Mouse (Mus musculus) retina, embryonic 14.5 days (tissue): ENCODE results near the gene Tnfsf15.

Source experiments
- DNase-seq: peaks from one replicate; pipeline ENCODE4 v3.0.0-alpha.2; 2015; ENCODE audit warnings: low spot score

The Tnfsf15 gene

GRCm38 (mm10) chr4:63744693-63745171 lies at the start of gene Tnfsf15:
TSS of gene Tnfsf15 (minus strand) at chr4:63745113.
- DNase-seq, result no peak

- DNase-seq, result no peak
These were observed 47.4 kb upstream of the Tnfsf15 start for GRCm38 (mm10) chr4:63792328-63792727.

- no peak for DNase-seq
These were observed 40.6 kb upstream of the Tnfsf15 start for GRCm38 (mm10) chr4:63785466-63785865.

DNA sequence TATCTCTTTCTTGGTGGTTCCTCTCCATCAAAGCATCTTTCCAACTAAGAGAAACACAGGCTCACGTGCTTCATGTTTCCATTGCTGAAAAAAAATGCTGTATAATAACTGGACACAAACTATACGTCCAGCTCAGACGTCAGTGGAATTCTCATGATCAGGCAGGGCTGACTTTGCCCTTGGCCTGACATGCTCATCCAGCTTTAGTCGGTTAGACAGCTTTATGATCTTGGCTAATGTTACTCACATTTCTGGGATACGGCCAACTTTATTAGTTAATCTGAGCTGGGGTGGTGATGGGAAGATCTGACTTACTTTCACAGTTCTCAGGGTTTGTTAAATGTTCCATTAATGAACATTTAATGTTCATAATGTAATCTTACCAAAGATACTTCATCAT lies 38.9 kb upstream of the Tnfsf15 start:
- DNase-seq, result no peak

DNA sequence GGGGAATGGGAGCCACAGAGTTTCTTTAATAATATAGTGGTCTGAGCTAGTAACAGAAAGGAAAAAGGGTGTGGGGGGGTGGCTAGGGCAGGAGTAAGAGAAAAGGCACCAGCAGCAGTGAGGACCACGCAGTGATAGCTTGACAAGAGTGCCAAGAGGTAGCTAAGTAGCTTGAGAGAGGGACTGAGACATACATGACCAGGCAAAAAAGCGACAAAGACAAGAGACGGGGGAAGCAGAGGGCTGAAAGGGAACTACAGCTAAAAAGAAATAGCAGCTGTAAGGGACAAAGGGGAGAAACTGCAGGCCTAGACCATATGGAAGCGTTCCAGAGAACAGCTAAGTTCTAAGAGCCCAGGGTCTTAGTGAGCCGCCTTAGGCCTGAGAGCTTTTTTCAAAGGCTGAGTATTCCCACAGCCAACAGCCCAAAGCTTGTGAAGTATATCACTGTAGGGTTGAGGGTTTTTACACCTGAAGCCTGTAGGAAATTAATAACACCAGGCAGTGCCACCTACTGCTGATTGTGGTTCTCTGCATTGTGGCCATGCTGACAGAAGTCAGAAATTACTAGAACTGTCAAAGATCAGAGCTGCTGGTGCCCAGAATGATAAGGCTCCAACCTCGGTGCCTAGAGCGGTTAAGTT lies 38.2 kb upstream of the Tnfsf15 start:
- no peak for DNase-seq

DNA sequence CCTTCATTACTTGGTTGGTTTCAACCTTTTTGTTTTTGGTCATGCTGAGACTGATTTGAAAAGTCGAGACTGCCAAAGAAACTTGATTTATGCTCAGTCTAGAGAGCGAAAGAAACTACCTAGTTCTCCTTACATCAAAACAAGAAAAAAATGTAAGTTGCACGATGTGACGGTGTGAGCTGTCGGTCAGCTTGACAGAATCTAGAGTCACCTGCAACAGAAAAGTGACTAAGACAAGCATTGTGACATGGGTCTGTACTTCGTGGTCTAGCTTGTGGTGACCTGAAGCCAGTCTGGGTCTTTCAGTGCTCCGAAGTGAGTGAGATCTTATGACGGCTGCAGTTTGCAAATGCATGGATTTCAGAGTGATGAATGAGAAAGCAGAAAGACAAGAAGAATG lies 32.3 kb upstream of the Tnfsf15 start:
- no peak for DNase-seq

- no peak for DNase-seq
These were observed 28.6 kb upstream of the Tnfsf15 start for GRCm38 (mm10) chr4:63773306-63774090.

DNA sequence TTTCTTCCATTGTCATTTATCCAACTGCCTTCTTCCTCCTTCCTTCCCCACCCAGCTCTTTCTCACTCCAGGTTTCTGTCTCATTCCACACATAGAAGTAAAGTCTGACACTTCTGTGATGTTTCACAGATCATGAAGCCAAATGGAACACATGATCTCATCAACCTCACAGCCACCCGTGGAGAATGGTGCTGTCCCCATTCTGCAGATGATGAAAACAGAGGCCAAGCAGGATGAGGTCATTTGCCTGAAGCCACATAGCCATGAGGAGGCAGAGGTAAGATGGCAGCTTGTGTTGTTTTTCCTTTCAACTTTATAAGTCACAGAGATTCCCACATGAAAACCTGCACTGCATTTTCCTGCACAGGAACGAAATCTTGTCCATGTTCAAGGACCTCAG lies 27.6 kb upstream of the Tnfsf15 start:
- no peak for DNase-seq

DNA sequence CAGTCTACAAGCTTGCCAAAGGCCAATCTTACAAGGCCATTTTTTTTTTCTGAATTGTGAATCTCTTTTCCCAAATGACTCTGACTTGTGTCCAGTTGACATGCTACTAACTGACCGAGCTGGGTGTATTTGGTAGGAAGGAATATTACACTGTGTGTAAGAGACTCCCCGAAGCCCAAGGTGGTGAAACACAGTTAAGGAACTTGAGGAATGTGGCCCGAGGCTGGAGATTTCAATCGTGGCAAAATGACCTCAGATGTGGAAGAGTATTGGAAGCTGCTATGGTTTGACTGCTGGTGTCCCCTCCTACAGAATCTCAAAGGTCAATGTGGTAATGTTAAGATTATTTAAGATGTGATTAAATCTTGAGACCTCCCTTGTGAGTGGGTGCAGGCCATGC lies 26.4 kb upstream of the Tnfsf15 start:
- DNase-seq, result no peak

DNA sequence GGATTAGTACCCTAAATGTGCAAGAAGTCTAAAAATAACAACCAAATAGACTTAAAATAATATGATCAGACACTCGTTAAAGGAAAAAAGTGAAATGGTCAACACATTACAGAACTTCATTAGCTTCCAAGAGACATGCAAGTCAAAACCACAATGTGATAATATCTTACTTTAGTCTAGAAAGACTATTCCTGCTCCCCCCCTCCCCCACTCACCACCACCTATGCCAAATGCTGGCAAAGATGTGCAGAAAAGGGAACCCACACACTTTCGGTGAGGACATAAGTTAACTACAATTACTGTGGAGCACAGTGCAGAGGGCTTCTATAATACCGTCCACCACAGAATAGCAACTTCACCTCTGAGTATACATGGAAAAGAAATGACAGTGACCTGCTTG lies 24.2 kb upstream of the Tnfsf15 start:
- no peak for DNase-seq

DNA sequence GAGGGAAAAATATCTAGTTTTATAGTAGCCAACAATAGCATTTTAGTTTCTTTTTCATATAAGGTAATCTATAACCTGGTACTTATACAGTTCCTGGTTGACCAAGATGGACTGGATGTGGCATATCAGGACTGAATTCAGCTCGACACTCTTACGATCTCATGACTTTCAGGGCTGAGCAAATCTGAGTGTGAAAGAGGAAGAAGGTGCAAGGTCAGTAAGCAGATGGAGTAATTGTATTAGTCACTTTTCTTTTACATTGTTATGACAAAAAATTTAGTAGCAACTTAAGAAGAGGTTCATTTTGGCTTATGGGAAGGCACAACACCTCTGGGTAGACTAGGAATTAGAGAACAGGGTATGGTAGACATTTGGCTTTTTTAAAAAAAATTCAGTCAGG lies 20.1 kb upstream of the Tnfsf15 start:
- DNase-seq, result no peak

DNA sequence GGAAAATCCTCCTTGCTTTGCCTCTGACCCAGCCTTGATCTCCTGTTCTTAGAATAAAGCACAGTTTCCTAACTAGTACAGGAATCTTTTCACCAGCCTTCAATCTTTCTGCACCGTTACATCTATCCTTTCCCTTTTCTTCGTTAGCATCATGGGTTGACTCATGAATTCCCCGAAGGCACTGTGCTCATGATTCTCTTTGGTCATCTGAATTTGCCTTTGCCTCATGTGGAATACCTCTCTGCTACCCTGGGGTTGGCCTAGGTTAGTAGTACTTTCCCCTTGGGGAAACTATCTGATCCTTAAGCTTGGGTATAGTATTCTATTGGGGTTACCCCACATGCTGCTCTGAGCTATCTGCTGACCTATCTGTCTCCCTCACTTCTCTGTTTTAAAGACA lies 15.0 kb upstream of the Tnfsf15 start:
- DNase-seq, result no peak

GRCm38 (mm10) chr4:63757527-63758154 lies 12.7 kb upstream of the Tnfsf15 start:
- DNase-seq, result no peak

DNA sequence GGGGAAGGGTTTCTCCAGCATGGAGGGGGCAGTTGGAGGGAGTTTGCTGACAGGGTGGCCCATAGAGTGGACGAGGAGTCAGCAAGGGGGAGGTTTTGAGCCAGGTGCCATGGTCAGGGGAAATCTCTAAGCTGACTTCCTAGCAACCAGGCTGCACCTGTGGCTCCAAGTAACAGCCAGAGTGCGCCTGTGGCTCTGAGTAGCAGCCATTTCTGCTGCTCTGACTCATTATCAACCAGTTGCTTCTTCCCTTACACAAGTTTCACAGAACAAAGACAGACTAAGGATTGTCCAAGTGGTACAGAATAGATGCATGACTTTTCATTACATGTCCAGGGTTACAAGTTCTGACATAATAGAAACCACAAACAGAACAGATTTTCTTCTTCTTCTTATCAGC lies 11.2 kb upstream of the Tnfsf15 start:
- no peak for DNase-seq

GRCm38 (mm10) chr4:63754467-63755020 lies 9.6 kb upstream of the Tnfsf15 start:
- no peak for DNase-seq

DNA sequence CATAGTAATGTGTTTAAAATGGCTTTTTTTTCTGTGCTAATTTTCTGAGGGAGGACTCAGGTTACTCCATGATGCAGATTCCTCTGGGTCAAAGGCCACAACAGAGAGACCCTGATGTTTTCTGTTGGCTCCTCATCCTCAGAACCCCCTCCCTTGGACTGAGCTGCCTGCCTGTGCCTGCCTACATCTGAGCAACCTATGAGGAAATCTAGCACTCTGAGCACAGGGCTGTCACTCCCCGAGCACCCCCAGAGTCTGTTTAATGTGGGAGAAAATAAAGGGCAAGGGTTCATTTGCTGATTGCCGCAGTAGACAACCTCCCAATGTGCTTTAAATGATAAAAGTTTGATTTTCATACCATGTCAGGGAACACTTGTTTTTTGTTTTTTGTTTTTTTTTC lies 8.9 kb upstream of the Tnfsf15 start:
- no peak for DNase-seq

GRCm38 (mm10) chr4:63752687-63753523 lies 8.0 kb upstream of the Tnfsf15 start:
- peak; percentile 61 for DNase-seq

GRCm38 (mm10) chr4:63748061-63748730 lies 3.3 kb upstream of the Tnfsf15 start:
- DNase-seq, result no peak

- no peak for DNase-seq
These were observed 358 bp upstream of the Tnfsf15 start for GRCm38 (mm10) chr4:63745271-63745670.

- no peak for DNase-seq
These were observed 1.3 kb downstream of the Tnfsf15 start for GRCm38 (mm10) chr4:63743660-63744059.

DNA sequence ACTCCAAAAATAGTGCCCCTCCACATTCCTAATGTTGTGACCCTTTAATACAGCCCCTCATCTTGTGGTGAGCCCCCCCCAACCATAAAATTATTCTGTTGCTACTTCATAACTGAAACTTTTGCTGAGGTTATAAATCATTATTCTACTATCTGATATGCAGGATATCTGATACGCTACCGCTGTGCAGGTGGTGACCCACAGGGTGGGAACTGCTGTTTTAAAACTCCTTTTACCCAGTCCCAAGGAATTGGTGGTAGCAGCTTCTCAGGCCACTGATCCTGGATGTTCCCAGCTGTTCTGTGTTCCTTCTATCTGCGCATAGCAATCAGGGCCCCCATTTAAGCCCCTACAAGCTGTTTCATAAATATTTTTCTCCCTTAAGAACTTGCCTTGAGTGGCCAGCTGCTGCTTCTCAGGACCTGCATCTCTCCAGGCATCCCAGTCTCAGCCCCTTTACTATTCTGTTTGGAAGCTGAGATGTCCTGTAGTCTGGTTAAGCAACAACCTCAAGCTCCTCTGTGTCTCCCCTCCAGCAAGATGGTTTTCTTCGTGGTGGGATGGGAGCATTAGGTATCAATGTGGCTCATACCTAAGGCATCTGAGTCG lies 2.0 kb downstream of the Tnfsf15 start:
- no peak for DNase-seq
